Mouse (Mus musculus) liver, adult 2 months (tissue): ENCODE measurements at regions not wholly inside any gene's neighbourhood (a gene's known extent, or its start where the extent isn't known, plus 50 kb on each side); places are given as distances from the start of the nearest gene placed in this dataset.
"Not testable (repeated sequence)": the region's sequence is repeated elsewhere in the genome, so short reads cannot be mapped to it uniquely, and the experiment has no call there.

ENCODE experiments used
- DNase-seq: peaks from one replicate; pipeline ENCODE4 v3.0.0-alpha.2; 2011; ENCODE audit warnings: low read depth, low spot score; ENCODE audit errors: extremely low read depth
- H3K27ac ChIP-seq: fragments of 200-500 bp; replicated peaks from 2 replicates; pipeline ENCODE4 v1.5.1; 2012; ENCODE audit warnings: low read depth, mild to moderate bottlenecking, control low read depth, inconsistent platforms, low read length; ENCODE audit not compliant: insufficient read depth
- H3K27me3 ChIP-seq: fragments of 200-500 bp; 2 replicates; pipeline ENCODE4 v1.6.1; 2012; ENCODE audit warnings: mild to moderate bottlenecking, moderate library complexity, low read length, inconsistent platforms; ENCODE audit not compliant: control insufficient read depth, insufficient read depth
- H3K36me3 ChIP-seq: fragments of 200-500 bp; 2 replicates; pipeline ENCODE4 v1.6.1; 2012; ENCODE audit warnings: low read length, inconsistent platforms; ENCODE audit not compliant: control insufficient read depth, insufficient read depth
- H3K4me1 ChIP-seq: fragments of 200-500 bp; 2 replicates; pipeline ENCODE4 v1.6.1; 2011; ENCODE audit warnings: low read length; ENCODE audit not compliant: control insufficient read depth, insufficient read depth
- H3K4me3 ChIP-seq: fragments of 200-500 bp; 2 replicates; pipeline ENCODE4 v1.5.1; 2011; ENCODE audit warnings: low read depth, mild to moderate bottlenecking, control low read depth, low read length, moderate library complexity; ENCODE audit not compliant: insufficient read depth
- H3K79me2 ChIP-seq: fragments of 200-500 bp; 2 replicates; pipeline ENCODE4 v1.6.1; 2012; ENCODE audit warnings: inconsistent platforms, mild to moderate bottlenecking, low read length, moderate library complexity; ENCODE audit not compliant: control insufficient read depth, insufficient read depth
- H3K9ac ChIP-seq: fragments of 200-500 bp; 2 replicates; pipeline ENCODE4 v1.6.1; 2012; ENCODE audit warnings: low read depth, mild to moderate bottlenecking, control low read depth, inconsistent platforms, low read length
- CTCF ChIP-seq: fragments of 200-500 bp; IDR thresholded peaks from 2 replicates; pipeline ENCODE4 v1.5.1; 2011; ENCODE audit warnings: low read depth, low read length, control low read depth
- POLR2A ChIP-seq: fragments of 200-500 bp; IDR thresholded peaks from 2 replicates; pipeline ENCODE4 v1.6.1; 2011; ENCODE audit warnings: low read length, control low read depth; ENCODE audit not compliant: insufficient read depth; ENCODE audit errors: extremely low read depth
- WGBS: fragments of 180-500 bp; shearing (Covaris S2); methylation state at CpG from one replicate; pipeline ENCODE4 v1.1.7; 2018; 5-methylcytosine and 5-hydroxymethylcytosine counted together

DNA sequence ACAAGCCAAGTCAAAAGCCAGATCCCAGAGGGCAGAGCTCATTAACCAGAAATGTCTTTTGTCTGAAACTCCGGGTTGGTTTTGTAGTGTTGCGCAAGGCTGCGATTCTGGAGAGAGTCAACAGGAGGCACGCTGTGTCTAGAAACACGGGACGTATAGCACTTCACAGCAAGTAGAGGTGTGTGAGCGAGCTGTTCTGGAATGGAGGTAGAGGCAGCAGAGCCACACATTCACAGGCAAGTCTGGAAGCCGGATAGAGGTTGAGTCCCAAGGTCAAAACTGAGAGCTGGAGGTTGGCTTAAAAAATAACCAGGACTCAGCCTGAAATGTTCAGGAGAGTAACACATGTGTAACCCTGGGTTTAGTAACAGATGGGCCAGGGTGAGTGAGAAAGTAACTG is 94.0 kb downstream of the Gm5426 start:
- H3K36me3 ChIP-seq: no peaks in the 10 kb centered on the region
- TF ChIP-seq POLR2A (no peak), CTCF (peak; percentile 58)
- DNase-seq: peak; percentile 90
- WGBS: 28% methylated on average over 8 of the region's 8 CpGs
- H3K4me1 ChIP-seq: peaks cover 23% of the 10 kb centered on the region
- H3K79me2 ChIP-seq: no peaks in the 10 kb centered on the region
- no peak overlapping the region for H3K4me3 ChIP-seq
- no peak overlapping the region for H3K9ac ChIP-seq
- H3K27me3 ChIP-seq: no peaks in the 10 kb centered on the region
- H3K27ac ChIP-seq: no peak overlapping the region

GRCm38 (mm10) chr10:96231309-96231708 is 94.9 kb downstream of the Gm5426 start:
- H3K27ac ChIP-seq: no peak overlapping the region

GRCm38 (mm10) chr10:96232889-96233288 is 96.5 kb downstream of the Gm5426 start:
- H3K9ac ChIP-seq: no peak overlapping the region
- H3K4me1 ChIP-seq: peaks cover 23% of the 10 kb centered on the region
- TF ChIP-seq POLR2A (no peak), CTCF (no peak)
- no peaks in the 10 kb centered on the region for H3K79me2 ChIP-seq
- 13% methylated on average over 1 of the region's 1 CpGs for WGBS
- H3K36me3 ChIP-seq: no peaks in the 10 kb centered on the region
- H3K4me3 ChIP-seq: no peak overlapping the region
- no peaks in the 10 kb centered on the region for H3K27me3 ChIP-seq
- H3K27ac ChIP-seq: peak overlapping the region; percentile 41
- peak; percentile 97 for DNase-seq

More at GRCm38 (mm10) chr10:96231309-96231708, 94.9 kb downstream of the Gm5426 start:
- Histone ChIP-seq H3K79me2 (no peaks in the 10 kb centered on the region), H3K27me3 (no peaks in the 10 kb centered on the region), H3K36me3 (no peaks in the 10 kb centered on the region), H3K4me1 (peaks cover 23% of the 10 kb centered on the region), H3K9ac (no peak overlapping the region), H3K4me3 (no peak overlapping the region)
- DNase-seq: no peak
- WGBS: 80% methylated on average over 6 of the region's 6 CpGs
- no peak for TF ChIP-seq POLR2A
- no peak for TF ChIP-seq CTCF

DNA sequence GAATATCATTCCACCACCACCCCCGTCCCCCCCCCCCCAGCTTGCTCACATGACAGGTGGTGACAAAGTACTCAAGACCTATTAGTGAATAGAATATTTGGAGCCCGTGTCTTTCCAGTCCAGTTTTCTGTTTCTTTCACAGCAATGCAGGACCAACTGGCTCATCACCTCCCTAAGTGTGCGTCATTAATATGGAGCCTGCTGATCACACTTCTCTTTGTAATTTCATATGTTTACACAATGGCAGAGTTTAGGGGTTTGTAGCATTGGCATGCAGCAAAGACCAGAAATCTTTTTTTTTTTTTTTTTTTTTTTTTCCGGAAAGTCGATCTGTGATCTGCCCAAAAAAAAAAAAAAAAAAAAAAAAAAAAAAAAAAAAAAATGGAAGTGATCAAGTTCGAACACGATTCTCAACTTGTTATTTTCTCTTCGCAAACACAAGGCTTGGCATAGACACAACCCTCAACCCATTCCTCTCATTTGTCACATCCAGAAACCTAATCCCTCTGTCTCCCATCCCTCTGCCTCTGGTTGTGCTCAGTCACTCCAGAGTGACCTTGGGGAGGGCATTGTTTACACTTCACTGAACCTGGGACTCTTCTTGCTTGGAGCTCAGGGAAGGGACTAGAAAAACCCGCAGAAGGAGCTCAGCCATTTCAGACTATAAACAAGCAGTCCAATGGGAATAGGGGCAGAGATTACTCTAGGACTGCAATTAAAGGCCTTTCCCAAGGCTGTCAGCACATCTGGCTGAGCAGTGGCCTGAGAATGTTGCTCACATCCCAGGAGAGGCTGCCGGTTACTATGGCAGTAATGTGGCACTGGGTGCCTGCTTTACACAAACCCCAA is 98.4 kb downstream of the Gm5426 start:
- TF ChIP-seq CTCF: no peak
- no peak for TF ChIP-seq POLR2A
- H3K4me3 ChIP-seq: no peak overlapping the region
- peak; percentile 52 for DNase-seq
- no peaks in the 10 kb centered on the region for H3K79me2 ChIP-seq
- H3K36me3 ChIP-seq: no peaks in the 10 kb centered on the region
- WGBS: 57% methylated on average over 10 of the region's 10 CpGs
- H3K27me3 ChIP-seq: no peaks in the 10 kb centered on the region
- H3K9ac ChIP-seq: no peak overlapping the region
- no peak overlapping the region for H3K27ac ChIP-seq
- H3K4me1 ChIP-seq: peaks cover 23% of the 10 kb centered on the region

DNA sequence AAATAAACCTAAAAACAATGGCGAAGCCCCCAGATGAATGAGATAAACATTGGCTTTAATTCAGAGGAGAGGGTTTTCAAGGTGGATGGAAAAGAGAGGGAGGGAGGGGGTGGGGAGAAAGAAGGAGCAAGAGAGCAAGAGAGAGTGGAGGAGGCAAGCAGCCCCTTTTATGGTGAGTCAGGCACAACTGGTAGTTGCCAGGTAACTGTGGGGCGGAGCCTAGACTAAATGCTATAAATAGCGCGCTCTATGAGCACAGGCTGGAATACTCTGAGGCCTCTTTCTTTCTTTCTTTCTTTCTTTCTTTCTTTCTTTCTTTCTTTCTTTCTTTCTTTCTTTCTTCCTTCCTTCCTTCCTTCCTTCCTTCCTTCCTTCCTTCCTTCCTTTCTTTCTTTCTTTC is 99.6 kb downstream of the Gm5426 start:
- H3K27ac ChIP-seq, H3K27me3 ChIP-seq, DNase-seq, H3K4me3 ChIP-seq, H3K36me3 ChIP-seq, H3K79me2 ChIP-seq, H3K9ac ChIP-seq: not testable (repeated sequence)
- 95% methylated on average over 4 of the region's 4 CpGs for WGBS
- H3K4me1 ChIP-seq: peaks cover 17% of the 10 kb centered on the region

DNA sequence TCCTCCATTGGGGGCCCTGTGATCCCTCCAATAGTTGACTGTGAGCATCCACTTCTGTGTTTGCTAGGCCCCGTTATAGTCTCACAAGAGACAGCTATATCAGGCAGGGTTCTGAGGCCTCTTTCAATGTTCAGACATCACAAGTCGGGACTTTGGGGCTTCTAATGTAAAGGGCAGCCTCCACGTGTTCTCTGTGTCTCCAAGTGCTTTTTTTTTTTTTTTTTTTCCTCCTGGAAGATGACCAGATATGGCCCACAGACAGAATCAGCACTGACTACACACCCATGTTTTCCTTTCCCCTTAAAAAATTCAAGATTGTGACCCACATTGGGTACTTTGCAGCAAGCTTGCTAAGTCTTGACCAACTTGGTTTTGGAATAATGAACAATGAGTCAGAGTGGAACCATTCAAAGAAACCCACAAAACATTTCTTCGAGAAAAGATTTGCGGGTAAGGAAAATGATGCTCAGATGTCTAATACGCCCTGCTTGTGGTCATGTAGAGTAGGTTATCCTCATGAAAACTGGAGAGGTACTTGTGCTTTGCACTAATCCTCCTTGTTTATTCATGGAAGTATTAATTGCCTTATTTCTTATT is 100.5 kb downstream of the Gm5426 start:
- 93% methylated on average over 6 of the region's 6 CpGs for WGBS
- no peak for DNase-seq
- Histone ChIP-seq H3K79me2 (no peaks in the 10 kb centered on the region), H3K9ac (no peak overlapping the region), H3K27me3 (no peaks in the 10 kb centered on the region), H3K4me1 (peaks cover 10% of the 10 kb centered on the region), H3K27ac (no peak overlapping the region), H3K4me3 (no peak overlapping the region), H3K36me3 (no peaks in the 10 kb centered on the region)
- TF ChIP-seq POLR2A (no peak), CTCF (no peak)
